Comparison of ENCODE assay signal across 14 mouse cellular contexts in genomic region chr4:62606905-62607304, GRCm38 (mm10). TPM values are rescaled to one million over a fixed set of nuclear protein-coding genes. Genes with fewer than 3 reads are reported as not detected.
A peak's percentile ranks its signal among the peaks of the same experiment; 100 is the strongest.
DNase-seq lines count a peak whose midpoint lies in the region; ATAC-seq and TF ChIP-seq lines count a peak whose summit lies in the region.
"Had no signal": no experiment of that assay in that cellular context is flagged by ENCODE, and none has a peak within 500 bp of the region (broad histone marks: within the 10 kb centered on the region; RNA-seq: fewer than 3 reads in every experiment).

No protein-coding gene starts in this region.

- no peak overlapping the region for H3K4me2 ChIP-seq in lung, embryonic 15.5 days
- H3K4me2 ChIP-seq in hindbrain, embryonic 11.5 days (replicated peaks; ENCODE audit: low read depth, low read length), result no peak overlapping the region
- no peak overlapping the region for H3K4me2 ChIP-seq in midbrain, embryonic 16.5 days (ENCODE audit: low read length)
- H3K4me2 ChIP-seq: limb, embryonic 12.5 days had no signal

- 0 out of 2 replicates have a peak overlapping the region, but pooled peaks have one; percentile 15 for H3K4me3 ChIP-seq in gastrocnemius, adult 2 months
- no peak overlapping the region for H3K4me3 ChIP-seq in lung, embryonic 15.5 days
- no peak overlapping the region for H3K4me3 ChIP-seq in hindbrain, embryonic 11.5 days (ENCODE audit: low read depth, low read length)
- no peak overlapping the region for H3K4me3 ChIP-seq in midbrain, embryonic 16.5 days (ENCODE audit: low read depth, low read length)
- H3K4me3 ChIP-seq: limb, embryonic 12.5 days had no signal

- WGBS in lung, embryonic 15.5 days, result 76% methylated on average over 7 of the region's 7 CpGs
- WGBS in hindbrain, embryonic 11.5 days, result 77% methylated on average over 7 of the region's 7 CpGs
- 79% methylated on average over 7 of the region's 7 CpGs for WGBS in midbrain, embryonic 16.5 days

- no peaks in the 10 kb centered on the region for H3K36me3 ChIP-seq in lung, embryonic 15.5 days
- H3K36me3 ChIP-seq in hindbrain, embryonic 11.5 days (ENCODE audit: control insufficient read depth, insufficient read depth, low read length), result no peaks in the 10 kb centered on the region
- H3K36me3 ChIP-seq in midbrain, embryonic 16.5 days (ENCODE audit: control insufficient read depth, insufficient read depth, low read length), result no peaks in the 10 kb centered on the region
- H3K36me3 ChIP-seq: G1E; limb, embryonic 12.5 days had no signal

- intact Hi-C loops in gastrocnemius, adult 2 months (cut with DNase I), result no loop called here

- DNase-seq in gastrocnemius, adult 2 months, result no peak
- no peak for DNase-seq in gastrocnemius, postnatal 25 days
- no peak for DNase-seq in lung, adult 18-20 months
- no peak for DNase-seq in hindbrain, embryonic 11.5 days (ENCODE audit: low spot score)
- no peak for DNase-seq in layer of hippocampus, adult 9-11 months
- DNase-seq in layer of hippocampus, adult 11-12 months (ENCODE audit: low spot score), result no peak
- DNase-seq: cerebellum, adult 11 months; liver, postnatal 0 days; right cerebral cortex, postnatal 14 days; thymus, adult 2 months had no signal

- TF ChIP-seq CTCF in gastrocnemius, adult 2 months (IDR thresholded peaks at IDR 0.05), result no peak

- H3K4me1 ChIP-seq in lung, embryonic 15.5 days, result peaks cover 3% of the 10 kb centered on the region
- H3K4me1 ChIP-seq in hindbrain, embryonic 11.5 days (replicated peaks; ENCODE audit: control insufficient read depth, insufficient read depth, low read length), result 0 out of 2 replicates have a peak, but pooled peaks cover 3% of the 10 kb centered on the region
- H3K4me1 ChIP-seq in midbrain, embryonic 16.5 days (ENCODE audit: control insufficient read depth, insufficient read depth, low read length), result peaks cover 16% of the 10 kb centered on the region

- H3K27ac ChIP-seq in gastrocnemius, adult 2 months, result peak overlapping the region; percentile 24; the same call in 1 of the 2 replicates
- 0 out of 2 replicates have a peak overlapping the region, but pooled peaks have one; percentile 52 for H3K27ac ChIP-seq in lung, embryonic 15.5 days
- 0 out of 2 replicates have a peak overlapping the region, but pooled peaks have one; percentile 25 for H3K27ac ChIP-seq in hindbrain, embryonic 11.5 days (ENCODE audit: low read depth, low read length)
- H3K27ac ChIP-seq in midbrain, embryonic 16.5 days (ENCODE audit: low read length), result peak overlapping the region; percentile 15; the same call in 1 of the 2 replicates

- ATAC-seq in lung, embryonic 15.5 days (ENCODE audit: borderline replicate concordance, extremely low read depth, low FRiP score, low TSS enrichment), result no peak
- ATAC-seq in hindbrain, embryonic 11.5 days (ENCODE audit: low FRiP score), result no peak
- ATAC-seq in midbrain, embryonic 16.5 days, result no peak
- ATAC-seq: liver, postnatal 0 days had no signal

- no peaks in the 10 kb centered on the region for H3K9me3 ChIP-seq in lung, embryonic 15.5 days
- H3K9me3 ChIP-seq in hindbrain, embryonic 11.5 days (ENCODE audit: control insufficient read depth, low read length), result no peaks in the 10 kb centered on the region
- H3K9me3 ChIP-seq in midbrain, embryonic 16.5 days (replicated peaks; ENCODE audit: control insufficient read depth, low read length, poor library complexity, severe bottlenecking), result no peaks in the 10 kb centered on the region
- H3K9me3 ChIP-seq: limb, embryonic 12.5 days had no signal

- H3K9ac ChIP-seq in lung, embryonic 15.5 days, result no peak overlapping the region
- H3K9ac ChIP-seq in hindbrain, embryonic 11.5 days (ENCODE audit: low read depth, low read length), result no peak overlapping the region
- no peak overlapping the region for H3K9ac ChIP-seq in midbrain, embryonic 16.5 days (ENCODE audit: low read depth, low read length)
- H3K9ac ChIP-seq: limb, embryonic 12.5 days; liver, postnatal 0 days had no signal

- no peaks in the 10 kb centered on the region for H3K27me3 ChIP-seq in lung, embryonic 15.5 days
- H3K27me3 ChIP-seq in hindbrain, embryonic 11.5 days (ENCODE audit: control insufficient read depth, insufficient read depth, low read length), result no peaks in the 10 kb centered on the region
- no peaks in the 10 kb centered on the region for H3K27me3 ChIP-seq in midbrain, embryonic 16.5 days (ENCODE audit: control insufficient read depth, insufficient read depth, low read depth, low read length)
- H3K27me3 ChIP-seq: limb, embryonic 12.5 days had no signal

RNA-seq across cellular contexts. Expression of gene Rgs3, which starts 47.3 kb away (rescaled TPM):
- total RNA-seq in gastrocnemius, adult 2 months (2021), result 10 to 100 TPM in 1 of 2 experiments, 1 to 10 TPM in 1; 8.6 to 10.3 TPM
- 10 to 100 TPM; 10.5 to 11.2 TPM for total RNA-seq in gastrocnemius, postnatal 25 days (2021)
- 52.8 and 53.5 TPM in 2 replicates for polyA plus RNA-seq in lung, embryonic 15.5 days (2015; fragmentation: Nextera tagmentation; extraction: Ambion mirVana)
- polyA plus RNA-seq in hindbrain, embryonic 11.5 days (2014; fragmentation: Nextera tagmentation; extraction: Ambion mirVana), result 31.3 and 33.2 TPM in 2 replicates
- 66.9 and 82.1 TPM in 2 replicates for polyA plus RNA-seq in midbrain, embryonic 16.5 days (2015; fragmentation: Nextera tagmentation; extraction: Ambion mirVana)
- polyA plus RNA-seq: G1E had no signal
